Mouse (Mus musculus) adrenal gland, postnatal 36 days (tissue): ENCODE results near the gene Crmp1. TPM values are rescaled to one million over a fixed set of nuclear protein-coding genes. Genes with fewer than 3 reads are reported as not detected.
A peak's percentile ranks its signal among the peaks of the same experiment; 100 is the strongest.

Experiments used
- DNase-seq, 2 experiments: peaks; one replicate each; pipeline ENCODE4 v3.0.0; 2021; ENCODE audit warnings: mixed read lengths in 1 of 2
- total RNA-seq, 2 experiments: library from RNA; stranded (reverse); gene quantifications; 2 replicates each; pipeline ENCODE4 v1.2.3; 2021

The Crmp1 gene
- total RNA-seq, 2 experiments from 2014 or later: 5.2 to 6.6 TPM

GRCm38 (mm10) chr5:37298370-37298769, 56.6 kb downstream of the Crmp1 start:
- peak; percentile 48 to 53 for DNase-seq

DNA sequence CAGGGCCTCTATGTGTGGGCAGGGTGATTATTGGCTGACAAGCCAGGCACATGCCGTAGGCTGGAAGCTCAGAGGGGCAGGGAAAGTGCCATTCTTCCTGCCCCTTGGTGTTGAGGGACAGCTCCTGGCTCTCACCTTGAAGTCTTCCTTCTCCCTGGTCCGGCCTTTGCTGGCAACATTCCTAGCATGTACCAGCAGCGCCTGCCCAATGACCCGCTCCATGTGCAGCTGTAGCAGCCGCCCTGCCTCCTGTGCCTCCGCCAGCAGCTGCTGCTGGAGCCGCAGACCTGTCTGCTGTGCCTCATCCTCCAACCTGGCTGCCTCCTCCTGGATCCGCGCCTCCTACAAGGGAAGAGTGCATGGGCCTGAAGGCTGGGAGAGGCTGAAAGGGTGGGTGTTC, 68.3 kb downstream of the Crmp1 start:
- no peak for DNase-seq

DNA sequence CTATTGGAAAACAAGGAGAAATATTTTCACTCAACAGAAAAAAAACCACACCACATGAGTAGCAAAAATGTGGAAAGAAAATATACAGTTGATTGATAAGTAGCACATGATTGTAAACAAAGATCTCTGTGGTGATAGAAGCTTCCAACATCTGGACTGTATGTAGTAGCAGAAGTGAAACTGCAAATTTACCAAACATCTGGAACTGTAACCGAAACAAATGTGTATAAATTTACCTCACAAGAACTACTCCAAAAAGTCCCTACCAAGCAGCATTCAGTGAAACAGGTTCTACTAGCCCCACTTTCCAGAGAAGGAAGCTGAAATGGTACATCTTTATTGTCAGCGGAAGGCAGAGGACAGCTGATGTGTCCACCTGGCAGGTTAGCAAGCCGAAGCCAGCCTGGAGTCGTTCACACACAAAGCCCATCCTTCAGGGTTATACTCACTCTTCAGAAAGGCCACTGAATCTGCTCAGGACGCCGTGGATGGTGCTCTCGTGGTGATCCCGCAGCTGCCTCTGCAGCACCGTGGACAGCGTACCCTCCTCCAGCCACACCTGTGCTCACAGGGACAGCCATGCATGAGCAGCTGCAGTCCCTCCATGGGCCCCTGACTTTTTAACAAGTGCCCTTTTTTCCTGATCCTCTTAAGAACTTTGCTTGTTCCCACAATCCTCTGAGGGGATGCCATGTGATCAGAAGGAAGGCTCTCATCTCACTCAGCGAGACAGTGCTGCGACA, 71.4 kb downstream of the Crmp1 start:
- DNase-seq: no peak

DNA sequence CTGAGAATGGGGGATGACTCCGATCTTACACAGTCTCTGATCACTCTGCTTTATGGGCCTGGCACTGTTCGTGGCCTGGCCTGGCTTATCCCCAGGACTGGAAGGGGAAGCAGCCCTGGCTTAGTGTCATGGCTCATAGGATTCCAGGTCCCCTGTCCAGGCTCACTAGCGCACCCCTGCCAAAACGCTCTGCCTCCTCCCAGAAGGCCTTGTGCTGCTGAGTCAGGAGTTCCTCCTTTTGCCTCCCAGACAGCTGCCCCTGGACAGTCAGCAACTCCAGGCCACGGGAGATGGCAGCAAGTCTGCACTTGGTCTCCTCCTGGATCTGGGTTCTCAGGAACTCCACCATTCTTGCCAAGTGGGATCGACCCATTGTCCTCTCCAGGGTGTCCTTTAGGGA, 77.0 kb downstream of the Crmp1 start:
- no peak for DNase-seq

DNA sequence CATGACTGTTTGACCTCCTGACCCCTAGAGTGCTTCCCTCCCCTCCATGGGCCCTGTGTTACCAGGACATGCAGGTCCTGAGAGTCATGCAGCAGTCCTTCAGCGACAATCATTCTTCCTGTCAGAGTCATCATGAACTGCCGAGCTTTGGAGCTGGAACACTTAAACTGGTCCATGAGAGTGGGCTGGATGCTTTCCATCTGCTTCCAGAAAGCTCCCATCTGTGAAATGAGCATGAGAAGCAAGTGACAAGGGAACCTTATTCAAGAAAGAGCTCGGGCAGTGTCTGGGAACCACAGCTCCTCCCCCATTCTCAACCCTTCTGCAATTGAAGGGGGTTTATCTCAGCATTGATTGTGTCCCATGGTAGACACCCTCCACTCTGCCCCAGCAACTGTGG, 78.4 kb downstream of the Crmp1 start:
- no peak for DNase-seq

- no peak for DNase-seq
These were observed 79.0 kb downstream of the Crmp1 start for GRCm38 (mm10) chr5:37320761-37321160.

- no peak for DNase-seq
These were observed 84.9 kb downstream of the Crmp1 start for GRCm38 (mm10) chr5:37326675-37327074.

GRCm38 (mm10) chr5:37330449-37331132, 88.9 kb downstream of the Crmp1 start:
- DNase-seq: no peak

- no peak for DNase-seq
These were observed 89.4 kb downstream of the Crmp1 start for GRCm38 (mm10) chr5:37331133-37331505.

DNA sequence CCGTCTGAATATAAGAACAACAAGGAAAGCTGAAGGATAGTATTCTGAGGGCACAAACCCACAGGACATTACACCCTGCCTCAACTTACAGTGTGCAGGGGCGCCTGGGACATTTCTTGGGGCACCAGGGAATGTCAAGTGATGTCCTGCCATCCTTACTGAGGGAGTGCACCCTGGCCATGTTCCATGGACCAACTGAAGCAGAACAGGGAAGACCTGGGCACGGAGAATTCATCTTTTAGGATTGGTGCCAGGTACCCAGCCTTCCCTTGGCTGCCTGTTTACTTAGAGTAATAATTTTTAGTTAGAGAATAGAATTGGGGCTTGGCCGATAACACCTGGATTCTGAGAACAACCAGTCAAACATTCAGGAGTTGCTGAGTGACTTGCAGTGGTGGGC, 90.3 kb downstream of the Crmp1 start:
- DNase-seq: no peak

GRCm38 (mm10) chr5:37335061-37335460, 93.3 kb downstream of the Crmp1 start:
- DNase-seq: no peak

- DNase-seq: peak; percentile 80 to 87
These were observed 94.9 kb downstream of the Crmp1 start, which contains the start of gene Evc for GRCm38 (mm10) chr5:37336485-37337105. Gene Evc, minus strand, starts transcription at chr5:37336894.

- peak in 1 of 2 experiments; percentile 18 for DNase-seq
These were observed 96.0 kb downstream of the Crmp1 start for GRCm38 (mm10) chr5:37337696-37338095.

DNA sequence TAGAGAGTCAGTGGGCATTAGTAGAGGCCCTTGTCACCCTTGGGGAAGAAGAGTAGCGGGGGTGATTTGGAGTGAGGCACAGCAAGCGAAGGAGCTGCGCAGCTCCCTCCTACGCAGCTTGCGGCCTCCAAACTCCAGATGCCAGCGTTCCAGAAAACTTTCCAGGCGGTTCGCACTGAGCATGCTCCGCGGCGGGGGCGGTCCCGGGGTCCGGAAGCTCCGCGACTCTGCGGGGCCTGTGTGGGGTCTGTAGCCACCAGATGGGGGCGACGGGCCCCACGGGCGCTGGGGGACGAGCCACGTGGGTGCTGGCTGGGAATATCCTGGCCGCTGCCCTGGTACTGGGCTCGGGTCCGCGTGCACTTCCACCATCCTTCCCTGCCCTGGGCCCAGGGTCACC, 96.5 kb downstream of the Crmp1 start, which contains the start of gene Evc2:
Gene Evc2 (plus strand): TSS at position 212 of the 400 bp plus-strand sequence.
- DNase-seq: peak; percentile 84 to 89

Other genes starting within 250 kb of the Crmp1 start
- gene Gm1043, start 156.6 kb upstream of the Crmp1 start, total RNA-seq: under 1 TPM; 0.13 to 0.70 TPM
- 10 to 100 TPM in 1 of 2 experiments, 1 to 10 TPM in 1; 9.2 to 11.1 TPM for gene Evc, start 95.0 kb downstream of the Crmp1 start, total RNA-seq
- gene Evc2, start 96.6 kb downstream of the Crmp1 start, total RNA-seq: 10 to 100 TPM; 15.1 to 19.1 TPM